Mouse (Mus musculus) bone marrow macrophage, adult 2 months (primary cell): ENCODE data around the gene Fads1. TPM values are rescaled to one million over a fixed set of nuclear protein-coding genes. Genes with fewer than 3 reads are reported as not detected.

Experiments
- H3K27ac ChIP-seq: 2 replicates; pipeline ENCODE4 v1.5.1; 2012; ENCODE audit warnings: low read depth, low read length; ENCODE audit not compliant: insufficient read depth
- H3K4me1 ChIP-seq: 2 replicates; pipeline ENCODE4 v1.6.1; 2012; ENCODE audit warnings: low read length; ENCODE audit not compliant: control insufficient read depth, insufficient read depth
- H3K4me3 ChIP-seq: 2 replicates; pipeline ENCODE4 v1.5.1; 2012; ENCODE audit warnings: mild to moderate bottlenecking, low read length, moderate library complexity; ENCODE audit not compliant: insufficient read depth
- CTCF ChIP-seq: IDR thresholded peaks from 2 replicates; pipeline ENCODE4 v1.5.1; 2012; ENCODE audit warnings: low read depth, mild to moderate bottlenecking, low read length, moderate library complexity
- POLR2A ChIP-seq: IDR thresholded peaks from 2 replicates; pipeline ENCODE4 v1.6.1; 2012; ENCODE audit warnings: mild to moderate bottlenecking, low read depth, low read length, borderline replicate concordance
- polyA plus RNA-seq: library from polyadenylated mRNA; stranded (reverse); fragments of >200 nt; gene quantifications from 2 replicates; pipeline ENCODE4 v1.2.4, GENCODE M21; 2012; ENCODE audit not compliant: missing spikeins, insufficient read depth, insufficient read length

Fads1 gene
- polyA plus RNA-seq, 1 experiment, result 119 TPM

- Histone ChIP-seq H3K27ac (no peak overlapping the region), H3K4me1 (no peaks in the 10 kb centered on the region), H3K4me3 (no peak overlapping the region)
- TF ChIP-seq CTCF (no peak), POLR2A (no peak)
Measured at GRCm38 (mm10) chr19:10223561-10223960, 40.9 kb downstream of the Fads1 start.

- TF ChIP-seq POLR2A (no peak), CTCF (no peak)
- H3K4me1 ChIP-seq, result no peaks in the 10 kb centered on the region
- no peak overlapping the region for H3K27ac ChIP-seq
- H3K4me3 ChIP-seq, result no peak overlapping the region
Measured at GRCm38 (mm10) chr19:10224637-10225453, 42.2 kb downstream of the Fads1 start.

GRCm38 (mm10) chr19:10225767-10226166, 43.1 kb downstream of the Fads1 start:
- H3K4me1 ChIP-seq, result no peaks in the 10 kb centered on the region
- H3K4me3 ChIP-seq, result no peak overlapping the region
- no peak overlapping the region for H3K27ac ChIP-seq
- TF ChIP-seq POLR2A (no peak), CTCF (no peak)

- Histone ChIP-seq H3K4me3 (no peak overlapping the region), H3K4me1 (no peaks in the 10 kb centered on the region), H3K27ac (no peak overlapping the region)
- TF ChIP-seq CTCF (no peak), POLR2A (no peak)
Measured at GRCm38 (mm10) chr19:10231016-10231415, 48.3 kb downstream of the Fads1 start.

- Histone ChIP-seq H3K4me1 (no peaks in the 10 kb centered on the region), H3K4me3 (no peak overlapping the region), H3K27ac (no peak overlapping the region)
- no peak for TF ChIP-seq POLR2A
- no peak for TF ChIP-seq CTCF
Measured at GRCm38 (mm10) chr19:10231871-10232270, 49.2 kb downstream of the Fads1 start.

- no peak for TF ChIP-seq POLR2A
- TF ChIP-seq CTCF, result no peak
- Histone ChIP-seq H3K4me3 (no peak overlapping the region), H3K27ac (no peak overlapping the region), H3K4me1 (no peaks in the 10 kb centered on the region)
Measured at GRCm38 (mm10) chr19:10232327-10233017, 49.8 kb downstream of the Fads1 start.

- TF ChIP-seq POLR2A (no peak), CTCF (no peak)
Measured at GRCm38 (mm10) chr19:10235784-10236565, 53.3 kb downstream of the Fads1 start.

DNA sequence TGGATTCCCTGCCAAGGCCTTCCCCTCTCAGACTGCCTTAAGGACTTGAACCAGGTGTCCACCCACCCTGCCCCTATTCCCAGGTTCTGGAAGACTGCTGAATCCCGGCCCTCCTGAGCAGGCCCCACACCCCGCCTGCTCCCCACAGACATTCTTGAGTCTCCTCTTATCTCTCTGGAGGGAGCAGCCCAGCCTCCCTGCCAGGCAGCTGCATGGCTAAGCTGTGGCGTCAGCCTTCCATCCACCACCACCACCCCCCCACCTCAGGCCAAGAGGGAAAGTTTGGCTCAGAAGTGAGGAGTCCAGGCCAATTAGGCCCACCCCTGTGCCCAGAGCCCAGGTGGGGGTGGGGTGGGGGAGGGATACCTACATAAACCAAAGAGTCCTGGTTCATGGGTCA, 55.8 kb downstream of the Fads1 start:
- TF ChIP-seq CTCF (no peak), POLR2A (no peak)
- Histone ChIP-seq H3K4me3 (no peak overlapping the region), H3K27ac (no peak overlapping the region), H3K4me1 (0 out of 2 replicates have a peak, but pooled peaks cover 3% of the 10 kb centered on the region)

More at GRCm38 (mm10) chr19:10235784-10236565, 53.3 kb downstream of the Fads1 start:
- Histone ChIP-seq H3K4me1 (0 out of 2 replicates have a peak, but pooled peaks cover 3% of the 10 kb centered on the region), H3K27ac (no peak overlapping the region), H3K4me3 (no peak overlapping the region)

DNA sequence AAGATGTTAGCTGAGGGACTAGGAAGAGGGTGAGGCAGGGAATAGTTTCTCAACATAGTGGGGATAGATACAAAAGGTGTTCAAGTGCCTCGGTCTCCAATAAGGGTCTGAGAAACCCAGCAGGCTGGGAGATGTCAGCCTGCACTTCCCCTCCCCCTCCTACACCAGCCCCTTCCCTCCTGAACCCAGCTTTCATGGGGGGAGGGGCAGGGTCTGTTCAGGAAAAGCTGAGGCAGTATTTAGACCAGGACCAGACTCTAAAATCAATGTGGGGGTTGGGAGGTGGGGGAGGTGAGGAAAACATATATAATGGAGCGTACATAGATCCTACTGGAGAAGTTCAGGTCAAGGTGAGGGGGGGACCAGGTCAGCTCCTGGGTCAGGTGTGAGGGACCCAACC, 56.7 kb downstream of the Fads1 start:
- Histone ChIP-seq H3K27ac (no peak overlapping the region), H3K4me1 (0 out of 2 replicates have a peak, but pooled peaks cover 3% of the 10 kb centered on the region), H3K4me3 (no peak overlapping the region)
- TF ChIP-seq POLR2A, result no peak
- no peak for TF ChIP-seq CTCF
